Mouse (Mus musculus) olfactory bulb, adult 2 months (tissue): ENCODE measurements around the gene Celf2.

Experiments
- CTCF ChIP-seq: fragments of 200-500 bp; IDR thresholded peaks from 2 replicates; pipeline ENCODE4 v1.5.1; 2012; ENCODE audit warnings: low read depth, mild to moderate bottlenecking, low read length, moderate library complexity; ENCODE audit not compliant: insufficient read depth
- POLR2A ChIP-seq: fragments of 200-500 bp; IDR thresholded peaks from 2 replicates; pipeline ENCODE4 v1.6.1; 2012; ENCODE audit warnings: mild to moderate bottlenecking, low read depth, low read length, moderate library complexity; ENCODE audit not compliant: insufficient read depth

- TF ChIP-seq CTCF = no peak
- TF ChIP-seq POLR2A = no peak
Measured at GRCm38 (mm10) chr2:7555144-7555892, 46.0 kb upstream of the Celf2 start.
